Mouse (Mus musculus) midbrain, embryonic 11.5 days (tissue): ENCODE results near the gene Il1r2. TPM values are rescaled to one million over a fixed set of nuclear protein-coding genes. Genes with fewer than 3 reads are reported as not detected.

Source experiments
- ATAC-seq: fragments of 200-750 bp; cut with Nextera tagmentation; 2 replicates; pipeline ENCODE4 v1.8.0; 2017; ENCODE audit warnings: moderate TSS enrichment, moderate library complexity; ENCODE audit not compliant: low FRiP score
- DNase-seq: peaks from one replicate; pipeline ENCODE4 v3.0.0; 2015; ENCODE audit warnings: low spot score; ENCODE audit errors: missing footprints
- H3K27ac ChIP-seq: fragments of 300-500 bp; sonication (generic); 2 replicates; pipeline ENCODE4 v1.5.1; 2014; ENCODE audit warnings: low read depth, low read length
- H3K27me3 ChIP-seq: fragments of 300-500 bp; sonication (generic); 2 replicates; pipeline ENCODE4 v1.6.1; 2014; ENCODE audit warnings: mild to moderate bottlenecking, low read length, moderate library complexity, mixed read lengths; ENCODE audit not compliant: control insufficient read depth, insufficient read depth
- H3K36me3 ChIP-seq: fragments of 300-500 bp; sonication (generic); 2 replicates; pipeline ENCODE4 v1.6.1; 2014; ENCODE audit warnings: mild to moderate bottlenecking, low read length, moderate library complexity, mixed read lengths; ENCODE audit not compliant: control insufficient read depth, insufficient read depth
- H3K4me1 ChIP-seq: fragments of 300-500 bp; sonication (generic); 2 replicates; pipeline ENCODE4 v1.6.1; 2014; ENCODE audit warnings: low read length; ENCODE audit not compliant: control insufficient read depth, insufficient read depth
- H3K4me2 ChIP-seq: fragments of 300-500 bp; sonication (generic); 2 replicates; pipeline ENCODE4 v1.6.1; 2014; ENCODE audit warnings: mild to moderate bottlenecking, moderate library complexity
- H3K4me3 ChIP-seq: fragments of 300-500 bp; sonication (generic); 2 replicates; pipeline ENCODE4 v1.5.1; 2014; ENCODE audit warnings: low read depth, low read length
- H3K9ac ChIP-seq: fragments of 300-500 bp; sonication (generic); 2 replicates; pipeline ENCODE4 v1.6.1; 2014; ENCODE audit warnings: low read length
- H3K9me3 ChIP-seq: fragments of 300-500 bp; sonication (generic); 2 replicates; pipeline ENCODE4 v1.6.1; 2016; ENCODE audit warnings: low read length; ENCODE audit not compliant: control insufficient read depth
- WGBS: fragments of 180-500 bp; shearing (Covaris S2); extraction: QIAGEN DNeasy Blood & Tissue Kit; methylation state at CpG from one replicate; pipeline ENCODE4 v1.1.7; 2014; 5-methylcytosine and 5-hydroxymethylcytosine counted together
- polyA plus RNA-seq: library from polyadenylated mRNA; unstranded; fragments of >200 nt; fragmentation: Nextera tagmentation; extraction: Ambion mirVana; gene quantifications from 2 replicates; pipeline ENCODE4 v1.2.1, GENCODE M21; 2014

The Il1r2 gene
- polyA plus RNA-seq, 1 experiment from 2014 or later, result 0.27 TPM

DNA sequence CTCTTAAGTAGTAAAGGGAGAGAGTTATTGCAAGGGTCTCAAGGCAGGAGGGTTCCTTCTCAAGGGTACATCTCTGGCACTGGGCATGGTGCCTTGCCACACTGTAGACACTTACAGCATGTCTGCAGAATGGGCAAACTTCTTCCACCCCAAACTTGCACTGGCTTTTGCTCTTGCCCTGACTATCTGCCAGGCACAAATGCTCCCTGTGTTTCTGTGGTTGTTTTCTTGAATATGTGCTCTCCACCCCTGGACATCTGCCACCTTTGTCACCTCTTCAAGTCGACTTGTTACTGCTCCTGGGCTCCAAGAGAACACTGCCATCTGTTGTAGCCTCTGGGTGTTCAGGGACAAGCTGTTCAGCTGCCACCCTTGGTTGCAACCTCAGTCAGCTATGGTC, 57.8 kb downstream of the Il1r2 start:
- Histone ChIP-seq H3K4me1 (no peaks in the 10 kb centered on the region), H3K9ac (no peak overlapping the region), H3K4me3 (no peak overlapping the region), H3K9me3 (no peaks in the 10 kb centered on the region), H3K36me3 (no peaks in the 10 kb centered on the region), H3K4me2 (no peak overlapping the region), H3K27ac (no peak overlapping the region), H3K27me3 (no peaks in the 10 kb centered on the region)
- ATAC-seq (no peak), DNase-seq (peak; percentile 68)
- 40% methylated on average over 1 of the region's 1 CpGs for WGBS

DNA sequence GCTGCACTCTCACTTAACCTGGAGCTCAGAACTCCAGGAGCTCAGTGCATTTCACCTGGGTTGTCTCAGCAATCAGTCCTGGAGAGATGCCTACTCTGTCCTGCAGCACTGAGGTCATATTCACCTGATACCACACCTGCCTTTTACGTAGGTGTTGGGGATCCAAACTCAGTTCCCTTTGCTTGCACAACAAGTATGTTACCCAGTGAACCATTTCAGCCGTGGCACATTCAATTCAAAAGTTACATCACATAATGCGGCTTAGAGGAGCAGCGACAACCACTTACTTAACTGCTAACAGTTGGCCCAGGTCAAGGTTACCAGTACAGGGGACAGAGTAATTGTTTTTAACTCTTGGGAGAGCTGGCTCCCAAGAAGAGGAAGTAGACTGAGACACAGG, 58.8 kb downstream of the Il1r2 start:
- WGBS, result 89% methylated on average over 4 of the region's 4 CpGs

DNA sequence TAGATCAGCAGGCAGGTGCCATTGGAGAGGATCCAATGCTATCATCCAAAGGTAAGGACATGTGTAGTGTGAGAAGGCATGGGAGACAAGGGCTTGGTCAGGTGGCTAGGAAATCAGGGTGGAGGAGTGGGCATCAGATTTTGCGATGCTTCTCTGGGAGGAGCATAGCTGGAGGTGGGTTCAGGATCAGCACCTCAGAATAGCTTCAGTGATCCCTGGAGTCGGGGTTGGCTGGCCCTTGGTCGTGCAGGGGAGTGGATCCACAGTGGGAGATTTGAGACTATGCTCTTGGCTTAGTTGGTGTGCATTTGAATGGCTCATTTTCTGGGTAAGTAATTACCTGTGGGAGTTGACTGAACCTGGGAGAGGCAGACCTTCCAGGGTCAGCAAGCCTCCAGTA, 59.7 kb downstream of the Il1r2 start:
- H3K9ac ChIP-seq, result no peak overlapping the region
- ATAC-seq, result no peak
- no peak overlapping the region for H3K4me3 ChIP-seq
- no peaks in the 10 kb centered on the region for H3K27me3 ChIP-seq
- H3K4me2 ChIP-seq, result no peak overlapping the region
- no peak overlapping the region for H3K27ac ChIP-seq
- H3K9me3 ChIP-seq, result no peaks in the 10 kb centered on the region
- H3K4me1 ChIP-seq, result no peaks in the 10 kb centered on the region
- WGBS, result 59% methylated on average over 3 of the region's 3 CpGs
- no peaks in the 10 kb centered on the region for H3K36me3 ChIP-seq
- DNase-seq, result peak; percentile 47

More for the DNA sequence above, 58.8 kb downstream of the Il1r2 start:
- Histone ChIP-seq H3K4me3 (no peak overlapping the region), H3K36me3 (no peaks in the 10 kb centered on the region), H3K9ac (no peak overlapping the region), H3K4me2 (no peak overlapping the region), H3K27me3 (no peaks in the 10 kb centered on the region), H3K9me3 (no peaks in the 10 kb centered on the region), H3K27ac (no peak overlapping the region), H3K4me1 (no peaks in the 10 kb centered on the region)
- no peak for ATAC-seq
- peak; percentile 31 for DNase-seq

DNA sequence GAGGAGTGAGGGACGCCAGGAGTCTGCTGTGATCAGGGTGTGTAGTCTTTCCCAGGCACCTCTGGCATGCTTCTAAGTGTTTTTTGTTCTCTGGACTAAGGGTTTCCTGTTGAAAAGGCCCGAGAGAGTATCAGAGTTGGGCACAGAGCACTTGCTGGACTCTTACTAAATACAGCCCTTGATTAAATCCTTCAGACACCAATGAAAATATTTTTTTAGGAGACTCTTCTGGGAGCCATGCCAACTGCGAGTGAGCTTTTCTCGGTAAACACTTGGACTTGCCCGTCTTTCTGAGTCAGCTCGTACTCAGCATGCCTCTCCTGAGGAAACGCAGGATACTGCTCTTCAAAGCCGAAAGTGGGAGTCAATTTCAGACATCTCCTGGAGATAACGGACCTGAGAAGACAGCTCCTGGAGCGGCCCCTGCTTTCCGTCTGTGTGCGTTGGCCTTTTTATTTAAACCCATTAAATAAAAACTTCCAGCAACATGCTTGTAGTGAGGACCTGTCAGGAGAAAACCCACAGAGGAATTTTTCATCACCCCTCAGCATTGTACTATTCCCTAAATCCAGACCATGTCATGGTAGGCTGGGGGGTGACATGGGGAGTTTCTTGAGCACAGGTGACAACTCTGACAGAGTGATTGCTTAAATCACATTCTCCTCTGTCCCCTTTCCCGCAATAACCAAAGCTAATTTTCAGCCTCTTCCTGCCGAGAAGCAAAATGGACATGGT, 66.1 kb downstream of the Il1r2 start:
- DNase-seq, result no peak
- H3K36me3 ChIP-seq, result no peaks in the 10 kb centered on the region
- no peak overlapping the region for H3K4me3 ChIP-seq
- H3K4me1 ChIP-seq, result no peaks in the 10 kb centered on the region
- no peak overlapping the region for H3K4me2 ChIP-seq
- no peak for ATAC-seq
- no peaks in the 10 kb centered on the region for H3K27me3 ChIP-seq
- no peaks in the 10 kb centered on the region for H3K9me3 ChIP-seq
- WGBS, result 83% methylated on average over 14 of the region's 14 CpGs
- H3K9ac ChIP-seq, result no peak overlapping the region
- H3K27ac ChIP-seq, result no peak overlapping the region

DNA sequence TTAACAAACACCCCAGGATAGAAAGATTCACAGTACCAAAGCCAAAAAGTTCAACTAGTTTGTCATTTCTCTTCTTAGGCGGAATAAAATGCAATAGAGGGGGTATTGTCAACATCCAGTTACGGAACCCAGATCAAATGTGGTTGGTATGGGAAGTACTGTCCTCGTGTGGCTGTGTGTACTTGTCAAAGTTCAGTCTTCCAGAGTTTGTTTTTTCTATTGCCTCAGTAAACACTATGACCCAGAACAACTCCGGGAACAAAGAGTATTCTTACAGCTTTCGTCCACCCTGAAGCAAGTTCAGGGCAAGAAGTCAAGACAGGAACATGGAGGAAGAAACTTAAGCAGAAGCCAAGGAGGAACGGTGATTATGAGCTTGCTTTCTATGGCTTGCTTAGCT, 82.2 kb downstream of the Il1r2 start:
- Histone ChIP-seq H3K27ac (no peak overlapping the region), H3K9me3 (no peaks in the 10 kb centered on the region), H3K36me3 (no peaks in the 10 kb centered on the region), H3K9ac (no peak overlapping the region), H3K27me3 (no peaks in the 10 kb centered on the region), H3K4me1 (no peaks in the 10 kb centered on the region), H3K4me3 (no peak overlapping the region), H3K4me2 (no peak overlapping the region)
- WGBS, result 86% methylated on average over 6 of the region's 6 CpGs
- no peak for ATAC-seq
- DNase-seq, result no peak

DNA sequence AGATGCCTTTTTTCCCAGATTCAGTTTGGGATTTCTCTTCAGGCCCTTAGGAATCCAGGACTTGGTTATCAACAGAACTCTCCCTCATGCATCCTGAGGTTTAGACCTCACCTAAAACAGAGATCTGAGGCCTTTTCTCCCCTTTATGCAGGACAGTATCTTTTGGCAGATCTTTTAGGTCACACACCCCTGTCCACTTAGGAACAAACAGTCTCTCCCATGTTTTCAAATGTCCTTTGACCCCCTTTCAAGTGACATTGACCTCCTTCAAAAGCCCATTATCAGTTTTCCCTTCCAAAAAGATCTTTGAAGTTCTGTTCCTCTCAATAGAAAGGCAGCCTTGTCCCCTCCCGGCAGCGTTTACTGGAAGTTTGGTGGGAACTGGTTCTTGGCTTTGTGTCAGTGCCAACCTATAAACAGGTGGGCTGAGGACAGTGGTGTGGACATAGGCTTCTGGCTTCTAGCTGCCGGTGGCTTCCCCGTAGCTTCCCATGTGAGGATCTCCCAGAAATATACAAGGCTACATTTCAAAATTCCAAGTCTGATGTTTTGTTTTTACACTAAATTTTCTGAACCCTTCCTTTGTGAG, 89.5 kb downstream of the Il1r2 start:
- no peaks in the 10 kb centered on the region for H3K9me3 ChIP-seq
- no peaks in the 10 kb centered on the region for H3K27me3 ChIP-seq
- no peak overlapping the region for H3K9ac ChIP-seq
- H3K4me3 ChIP-seq, result no peak overlapping the region
- H3K4me2 ChIP-seq, result no peak overlapping the region
- no peak for ATAC-seq
- H3K27ac ChIP-seq, result no peak overlapping the region
- no peaks in the 10 kb centered on the region for H3K4me1 ChIP-seq
- DNase-seq, result no peak
- no peaks in the 10 kb centered on the region for H3K36me3 ChIP-seq
- WGBS, result 87% methylated on average over 4 of the region's 4 CpGs

DNA sequence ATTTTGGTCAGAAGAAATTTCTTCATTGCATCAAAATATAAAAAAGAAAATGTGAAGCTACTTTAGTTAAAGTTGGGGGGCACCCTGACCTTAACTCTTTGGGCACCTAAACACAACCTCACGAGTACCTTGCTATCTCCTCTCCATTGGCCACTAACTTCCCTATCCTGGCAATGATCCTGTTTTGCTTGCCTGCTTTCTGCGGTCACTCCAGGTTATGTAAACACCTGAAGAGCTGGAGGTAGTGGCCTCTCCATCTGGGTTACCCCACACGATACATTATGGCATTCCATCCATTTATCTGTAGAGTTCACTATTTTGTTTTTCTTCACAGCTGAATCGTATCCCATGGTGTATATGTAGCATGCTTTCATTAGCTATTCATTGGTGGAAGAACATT, 90.5 kb downstream of the Il1r2 start:
- no peak overlapping the region for H3K27ac ChIP-seq
- no peaks in the 10 kb centered on the region for H3K4me1 ChIP-seq
- no peak for ATAC-seq
- H3K9me3 ChIP-seq, result no peaks in the 10 kb centered on the region
- no peak overlapping the region for H3K4me2 ChIP-seq
- H3K4me3 ChIP-seq, result no peak overlapping the region
- no peaks in the 10 kb centered on the region for H3K36me3 ChIP-seq
- 89% methylated on average over 4 of the region's 4 CpGs for WGBS
- DNase-seq, result no peak
- no peaks in the 10 kb centered on the region for H3K27me3 ChIP-seq
- no peak overlapping the region for H3K9ac ChIP-seq

DNA sequence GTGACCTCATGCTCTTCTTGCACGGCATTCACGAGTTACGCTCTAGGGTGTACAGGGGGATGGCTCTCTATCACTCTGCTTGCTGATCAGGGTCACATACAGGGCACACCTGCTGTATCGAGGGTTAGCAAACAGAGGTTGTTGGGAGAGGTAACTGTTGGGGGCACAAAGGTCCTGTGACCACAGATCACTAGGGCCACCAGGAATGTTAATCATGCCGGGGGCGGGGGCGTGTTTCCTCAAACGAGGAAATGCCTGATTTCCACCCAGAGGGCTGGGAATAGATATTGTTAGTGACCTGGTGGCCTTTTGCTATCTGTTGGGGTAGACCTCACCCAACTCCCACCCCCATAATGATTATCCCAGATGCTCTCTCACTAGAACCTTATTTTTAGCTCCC, 93.7 kb downstream of the Il1r2 start:
- Histone ChIP-seq H3K27me3 (no peaks in the 10 kb centered on the region), H3K4me2 (no peak overlapping the region), H3K36me3 (no peaks in the 10 kb centered on the region), H3K9me3 (no peaks in the 10 kb centered on the region), H3K4me3 (no peak overlapping the region), H3K4me1 (no peaks in the 10 kb centered on the region), H3K9ac (no peak overlapping the region), H3K27ac (no peak overlapping the region)
- WGBS, result 94% methylated on average over 8 of the region's 8 CpGs
- DNase-seq (no peak), ATAC-seq (no peak)

DNA sequence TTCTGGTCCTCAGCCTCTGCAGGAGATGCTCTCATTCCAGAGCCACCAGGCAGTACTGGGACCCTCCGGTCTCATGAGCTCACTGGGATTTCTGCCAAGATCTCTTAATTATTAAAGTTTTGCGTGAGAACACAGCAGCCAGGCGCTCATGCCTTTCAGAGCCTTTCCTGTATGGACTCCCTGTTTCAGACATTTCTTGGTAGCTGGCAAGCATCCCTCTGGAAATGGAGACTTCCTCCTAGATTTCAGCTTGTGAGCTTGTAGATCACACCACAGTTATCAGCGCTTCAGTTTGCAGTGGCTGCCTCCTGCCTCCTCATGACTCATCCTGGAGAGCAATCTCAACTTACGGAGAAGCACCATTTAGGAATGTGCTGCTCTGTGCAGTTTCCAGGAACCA, 98.0 kb downstream of the Il1r2 start:
- DNase-seq, result no peak

More for the DNA sequence above, 98.0 kb downstream of the Il1r2 start:
- no peak overlapping the region for H3K9ac ChIP-seq
- no peaks in the 10 kb centered on the region for H3K36me3 ChIP-seq
- WGBS, result 89% methylated on average over 5 of the region's 5 CpGs
- H3K4me2 ChIP-seq, result no peak overlapping the region
- no peak overlapping the region for H3K27ac ChIP-seq
- H3K9me3 ChIP-seq, result no peaks in the 10 kb centered on the region
- no peaks in the 10 kb centered on the region for H3K4me1 ChIP-seq
- no peaks in the 10 kb centered on the region for H3K27me3 ChIP-seq
- H3K4me3 ChIP-seq, result no peak overlapping the region
- ATAC-seq, result no peak
